Mouse (Mus musculus) urinary bladder, postnatal 10 days (tissue): Measurements from ENCODE around the gene D10Jhu81e.
"Not testable (repeated sequence)": the region's sequence is repeated elsewhere in the genome, so short reads cannot be mapped to it uniquely, and the experiment has no call there.

ENCODE experiments used
- DNase-seq: peaks from one replicate; pipeline ENCODE4 v3.0.0; 2022; ENCODE audit warnings: low spot score

The D10Jhu81e gene

GRCm38 (mm10) chr10:78169281-78170042 is at the start of gene D10Jhu81e:
Gene D10Jhu81e (minus strand): TSS chr10:78169782.
- peak; percentile 97 for DNase-seq

GRCm38 (mm10) chr10:78218576-78218975 is 49.0 kb upstream of the D10Jhu81e start:
- no peak for DNase-seq

- no peak for DNase-seq
These were observed 46.9 kb upstream of the D10Jhu81e start for GRCm38 (mm10) chr10:78216376-78217083.

GRCm38 (mm10) chr10:78214371-78214770 is 44.8 kb upstream of the D10Jhu81e start:
- no peak for DNase-seq

- no peak for DNase-seq
These were observed 41.7 kb upstream of the D10Jhu81e start for GRCm38 (mm10) chr10:78211311-78211710.

- DNase-seq = no peak
These were observed 31.6 kb upstream of the D10Jhu81e start for GRCm38 (mm10) chr10:78201182-78201581.

- no peak for DNase-seq
These were observed 23.4 kb upstream of the D10Jhu81e start for GRCm38 (mm10) chr10:78192933-78193332.

GRCm38 (mm10) chr10:78186076-78186475 is 16.5 kb upstream of the D10Jhu81e start:
- not testable (repeated sequence) for DNase-seq

- DNase-seq = no peak
These were observed 15.8 kb upstream of the D10Jhu81e start for GRCm38 (mm10) chr10:78185381-78185725.

GRCm38 (mm10) chr10:78184531-78185380 is 15.2 kb upstream of the D10Jhu81e start, which contains the start of gene Pwp2:
Gene Pwp2 (minus strand): TSS chr10:78185149.
- DNase-seq = peak; percentile 39

GRCm38 (mm10) chr10:78183577-78183976 is 14.0 kb upstream of the D10Jhu81e start:
- DNase-seq = no peak

GRCm38 (mm10) chr10:78182321-78182720 is 12.7 kb upstream of the D10Jhu81e start:
- DNase-seq = no peak

- no peak for DNase-seq
These were observed 4.9 kb upstream of the D10Jhu81e start for GRCm38 (mm10) chr10:78174474-78174873.

GRCm38 (mm10) chr10:78171581-78171980 is 2.0 kb upstream of the D10Jhu81e start:
- no peak for DNase-seq

GRCm38 (mm10) chr10:78171057-78171456 is 1.5 kb upstream of the D10Jhu81e start:
- no peak for DNase-seq

GRCm38 (mm10) chr10:78170445-78170844 is 863 bp upstream of the D10Jhu81e start:
- no peak for DNase-seq

- no peak for DNase-seq
These were observed 790 bp downstream of the D10Jhu81e start for GRCm38 (mm10) chr10:78168792-78169191.

- DNase-seq = no peak
These were observed 1.8 kb downstream of the D10Jhu81e start for GRCm38 (mm10) chr10:78167775-78168174.

GRCm38 (mm10) chr10:78167333-78167732 is 2.2 kb downstream of the D10Jhu81e start:
- DNase-seq = no peak

- DNase-seq = no peak
These were observed 4.2 kb downstream of the D10Jhu81e start for GRCm38 (mm10) chr10:78165256-78166005.

GRCm38 (mm10) chr10:78164786-78165185 is 4.8 kb downstream of the D10Jhu81e start:
- no peak for DNase-seq

GRCm38 (mm10) chr10:78163923-78164322 is 5.7 kb downstream of the D10Jhu81e start:
- DNase-seq = no peak
